Mouse (Mus musculus) heart, postnatal 0 days (tissue): ENCODE measurements around the gene Tnni3. TPM values are rescaled to one million over a fixed set of nuclear protein-coding genes. Genes with fewer than 3 reads are reported as not detected.

Experiments used
- ATAC-seq: fragments of 200-750 bp; cut with Nextera tagmentation; 2 replicates; pipeline ENCODE4 v1.8.0; 2017; ENCODE audit warnings: low read depth, moderate number of reproducible peaks, moderate library complexity; ENCODE audit not compliant: insufficient read depth
- DNase-seq: peaks from one replicate; pipeline ENCODE4 v3.0.0-alpha.2; 2016; ENCODE audit warnings: low spot score
- H3K27ac ChIP-seq: fragments of 300-500 bp; sonication (generic); 2 replicates; pipeline ENCODE4 v1.5.1; 2014; ENCODE audit warnings: low read depth, mild to moderate bottlenecking
- H3K27me3 ChIP-seq: fragments of 300-500 bp; sonication (generic); 2 replicates; pipeline ENCODE4 v1.6.1; 2014; ENCODE audit warnings: low read length, mixed read lengths; ENCODE audit not compliant: control insufficient read depth, insufficient read depth
- H3K36me3 ChIP-seq: fragments of 300-500 bp; sonication (generic); replicated peaks from 2 replicates; pipeline ENCODE4 v1.6.1; 2014; ENCODE audit warnings: low read length, mixed read lengths; ENCODE audit not compliant: control insufficient read depth, insufficient read depth
- H3K4me1 ChIP-seq: fragments of 300-500 bp; sonication (generic); 2 replicates; pipeline ENCODE4 v1.6.1; 2014; ENCODE audit warnings: antibody characterized with exemption; ENCODE audit not compliant: control insufficient read depth, insufficient read depth
- H3K4me2 ChIP-seq: fragments of 300-500 bp; sonication (generic); 2 replicates; pipeline ENCODE4 v1.6.1; 2014; ENCODE audit warnings: low read depth, mild to moderate bottlenecking, low read length, moderate library complexity
- H3K4me3 ChIP-seq: fragments of 300-500 bp; sonication (generic); 2 replicates; pipeline ENCODE4 v1.5.1; 2014; ENCODE audit warnings: low read depth, low read length
- H3K9ac ChIP-seq: fragments of 300-500 bp; sonication (generic); replicated peaks from 2 replicates; pipeline ENCODE4 v1.6.1; 2014; ENCODE audit warnings: low read depth, low read length, mixed read lengths
- H3K9me3 ChIP-seq: fragments of 300-500 bp; sonication (generic); replicated peaks from 2 replicates; pipeline ENCODE4 v1.6.1; 2016; ENCODE audit warnings: low read length; ENCODE audit not compliant: control insufficient read depth
- CTCF ChIP-seq: IDR thresholded peaks from 2 replicates; pipeline ENCODE4 v1.5.1; 2016; ENCODE audit warnings: antibody characterized with exemption, control low read depth, low read depth
- EP300 ChIP-seq: IDR thresholded peaks from 2 replicates; pipeline ENCODE4 v1.6.1; 2016; ENCODE audit warnings: antibody characterized with exemption, low read depth
- WGBS: fragments of 180-500 bp; shearing (Covaris S2); extraction: QIAGEN DNeasy Blood & Tissue Kit; methylation state at CpG from one replicate; pipeline ENCODE4 v1.1.7; 2014; 5-methylcytosine and 5-hydroxymethylcytosine counted together
- polyA plus RNA-seq: library from polyadenylated mRNA; unstranded; fragments of >200 nt; fragmentation: Nextera tagmentation; extraction: Ambion mirVana; gene quantifications from 2 replicates; pipeline ENCODE4 v1.2.1, GENCODE M21; 2015
- total RNA-seq: library from RNA; depleted of rRNA; stranded (reverse); fragments of >200 nt; gene quantifications from 2 replicates; pipeline ENCODE4 v1.2.3, GENCODE M21; 2014; ENCODE audit warnings: low replicate concordance

Gene Tnni3
- total and polyA plus RNA-seq, 2 experiments from 2014 or later = 5,473 to 8,811 TPM

DNA sequence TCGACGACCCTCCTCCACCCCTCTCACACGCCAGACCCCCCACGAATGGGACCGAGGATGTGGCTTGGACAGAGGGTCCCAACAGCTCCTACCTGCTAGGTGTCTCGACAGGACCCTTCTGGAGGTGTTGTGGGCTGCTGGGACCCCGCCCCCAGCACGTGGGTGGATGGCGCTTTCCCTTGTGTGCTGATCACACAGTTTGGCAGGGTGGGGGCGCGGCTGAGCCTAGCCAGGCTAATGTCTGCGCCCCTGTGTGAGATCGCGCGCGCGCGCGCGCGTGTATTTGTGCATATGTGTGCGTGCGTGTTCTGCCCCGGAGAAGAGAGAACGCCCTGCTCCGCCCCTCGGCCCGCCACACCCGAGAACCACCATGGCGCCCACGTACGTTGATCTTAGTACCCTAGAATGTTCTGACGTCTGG lies 23.2 kb upstream of the Tnni3 start, which contains the start of gene Syt5:
Gene Syt5 (minus strand): TSS at position 321 of the 421 bp plus-strand sequence.
- H3K4me1 ChIP-seq = no peaks in the 10 kb centered on the region
- TF ChIP-seq CTCF = no peak
- peaks cover 19% of the 10 kb centered on the region for H3K27me3 ChIP-seq
- peak within 1 kb of the TSS; percentile 15; the same call in 1 of the 2 replicates for H3K4me3 ChIP-seq
- H3K27ac ChIP-seq = no peak within 1 kb of the TSS
- no peaks in the 10 kb centered on the region for H3K9me3 ChIP-seq
- H3K9ac ChIP-seq = no peak within 1 kb of the TSS
- no peaks in the 10 kb centered on the region for H3K36me3 ChIP-seq
- no peak for ATAC-seq
- no peak for DNase-seq
- 7% methylated on average over 29 of the region's 33 CpGs for WGBS
- peak within 1 kb of the TSS; percentile 43 for H3K4me2 ChIP-seq

- no peak overlapping the region for H3K27ac ChIP-seq
- H3K27me3 ChIP-seq = peaks cover 19% of the 10 kb centered on the region
- 4% methylated on average over 26 of the region's 26 CpGs for WGBS
- H3K36me3 ChIP-seq = no peaks in the 10 kb centered on the region
- peak overlapping the region; percentile 43 for H3K4me2 ChIP-seq
- H3K4me3 ChIP-seq = 0 out of 2 replicates have a peak overlapping the region, but pooled peaks have one; percentile 15
- DNase-seq (no peak), ATAC-seq (peak; percentile 54; the same call in 1 of the 2 replicates)
- H3K9me3 ChIP-seq = no peaks in the 10 kb centered on the region
- TF ChIP-seq CTCF (no peak), EP300 (no peak)
- no peaks in the 10 kb centered on the region for H3K4me1 ChIP-seq
- H3K9ac ChIP-seq = no peak overlapping the region
These were observed 22.6 kb upstream of the Tnni3 start for GRCm38 (mm10) chr7:4546591-4547131.

DNA sequence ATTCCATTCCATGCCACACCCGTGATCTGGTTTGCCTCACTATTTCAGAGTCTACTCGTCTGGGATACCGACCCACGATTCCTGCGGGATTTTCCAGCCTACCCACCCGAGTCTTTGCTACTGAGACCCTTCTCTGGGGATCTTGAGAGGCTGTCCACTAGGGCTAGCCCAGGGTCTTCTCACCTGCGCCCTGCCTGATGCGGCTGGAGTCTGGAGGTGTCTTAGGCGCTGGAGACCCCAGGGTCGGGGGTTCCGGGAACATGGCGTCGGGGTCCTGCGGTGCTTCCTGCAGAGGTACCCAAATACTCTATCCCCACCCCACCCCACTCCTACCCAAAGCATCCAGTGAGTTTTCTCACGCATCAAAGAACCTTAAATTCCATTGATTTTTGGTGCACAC lies 22.0 kb upstream of the Tnni3 start:
- 59% methylated on average over 15 of the region's 15 CpGs for WGBS
- H3K4me1 ChIP-seq = no peaks in the 10 kb centered on the region
- H3K27ac ChIP-seq = no peak overlapping the region
- no peak overlapping the region for H3K4me3 ChIP-seq
- H3K9me3 ChIP-seq = no peaks in the 10 kb centered on the region
- DNase-seq (no peak), ATAC-seq (0 out of 2 replicates have a peak, but pooled peaks have one; percentile 12)
- H3K4me2 ChIP-seq = no peak overlapping the region; the same call in 1 of the 2 replicates
- H3K36me3 ChIP-seq = no peaks in the 10 kb centered on the region
- H3K27me3 ChIP-seq = peaks cover 19% of the 10 kb centered on the region
- TF ChIP-seq CTCF (no peak), EP300 (no peak)
- no peak overlapping the region for H3K9ac ChIP-seq

- WGBS = 39% methylated on average over 17 of the region's 17 CpGs
- H3K9me3 ChIP-seq = no peaks in the 10 kb centered on the region
- ATAC-seq = no peak
These were observed 18.0 kb upstream of the Tnni3 start for GRCm38 (mm10) chr7:4542013-4542412.

GRCm38 (mm10) chr7:4541344-4541743 lies 17.3 kb upstream of the Tnni3 start:
- Histone ChIP-seq H3K36me3 (no peaks in the 10 kb centered on the region), H3K4me3 (no peak overlapping the region), H3K9me3 (no peaks in the 10 kb centered on the region), H3K9ac (no peak overlapping the region), H3K4me2 (no peak overlapping the region), H3K27ac (no peak overlapping the region), H3K27me3 (peaks cover 8% of the 10 kb centered on the region), H3K4me1 (no peaks in the 10 kb centered on the region)
- WGBS = 57% methylated on average over 5 of the region's 5 CpGs
- ATAC-seq (no peak), DNase-seq (no peak)
- TF ChIP-seq EP300 = no peak

More at GRCm38 (mm10) chr7:4542013-4542412, 18.0 kb upstream of the Tnni3 start:
- Histone ChIP-seq H3K9ac (no peak overlapping the region), H3K27ac (no peak overlapping the region), H3K4me2 (no peak overlapping the region), H3K27me3 (peaks cover 14% of the 10 kb centered on the region), H3K36me3 (no peaks in the 10 kb centered on the region), H3K4me3 (no peak overlapping the region), H3K4me1 (no peaks in the 10 kb centered on the region)
- no peak for TF ChIP-seq EP300
- TF ChIP-seq CTCF = no peak
- DNase-seq = no peak

GRCm38 (mm10) chr7:4539019-4539418 lies 15.0 kb upstream of the Tnni3 start:
- Histone ChIP-seq H3K27ac (no peak overlapping the region), H3K4me1 (no peaks in the 10 kb centered on the region), H3K9ac (no peak overlapping the region), H3K4me2 (no peak overlapping the region), H3K36me3 (no peaks in the 10 kb centered on the region), H3K9me3 (no peaks in the 10 kb centered on the region), H3K4me3 (no peak overlapping the region), H3K27me3 (0 out of 2 replicates have a peak, but pooled peaks cover 3% of the 10 kb centered on the region)
- 68% methylated on average over 2 of the region's 2 CpGs for WGBS
- TF ChIP-seq EP300 (no peak), CTCF (no peak)
- no peak for DNase-seq
- no peak for ATAC-seq
